Mouse (Mus musculus) kidney, embryonic 14.5 days (tissue): Measurements from ENCODE around the gene Nck1. TPM values are rescaled to one million over a fixed set of nuclear protein-coding genes. Genes with fewer than 3 reads are reported as not detected.

Experiments used
- ATAC-seq: fragments of 200-750 bp; cut with Nextera tagmentation; 2 replicates; pipeline ENCODE4 v1.8.0; 2017; ENCODE audit warnings: moderate number of reproducible peaks, mild to moderate bottlenecking, moderate TSS enrichment, moderate library complexity; ENCODE audit not compliant: low FRiP score, low TSS enrichment
- H3K27ac ChIP-seq: fragments of 300-500 bp; sonication (generic); 2 replicates; pipeline ENCODE4 v1.5.1; 2014; ENCODE audit warnings: low read depth, mild to moderate bottlenecking, low read length, moderate library complexity, mixed read lengths
- H3K27me3 ChIP-seq: fragments of 300-500 bp; sonication (generic); 2 replicates; pipeline ENCODE4 v1.6.1; 2014; ENCODE audit warnings: mild to moderate bottlenecking, low read length; ENCODE audit not compliant: control insufficient read depth, insufficient read depth
- H3K36me3 ChIP-seq: fragments of 300-500 bp; sonication (generic); 2 replicates; pipeline ENCODE4 v1.6.1; 2014; ENCODE audit warnings: low read length, mixed read lengths; ENCODE audit not compliant: control insufficient read depth, insufficient read depth
- H3K4me1 ChIP-seq: fragments of 300-500 bp; sonication (generic); 2 replicates; pipeline ENCODE4 v1.6.1; 2014; ENCODE audit warnings: low read length, mixed read lengths; ENCODE audit not compliant: control insufficient read depth, insufficient read depth
- H3K4me2 ChIP-seq: fragments of 300-500 bp; sonication (generic); replicated peaks from 2 replicates; pipeline ENCODE4 v1.6.1; 2014; ENCODE audit warnings: low read depth, mild to moderate bottlenecking, low read length
- H3K4me3 ChIP-seq: fragments of 300-500 bp; sonication (generic); 2 replicates; pipeline ENCODE4 v1.5.1; 2014; ENCODE audit warnings: mild to moderate bottlenecking, low read length
- H3K9ac ChIP-seq: fragments of 300-500 bp; sonication (generic); 2 replicates; pipeline ENCODE4 v1.6.1; 2014; ENCODE audit warnings: low read depth, mild to moderate bottlenecking, low read length, moderate library complexity
- H3K9me3 ChIP-seq: fragments of 300-500 bp; sonication (generic); 2 replicates; pipeline ENCODE4 v1.6.1; 2016; ENCODE audit warnings: low read length; ENCODE audit not compliant: control insufficient read depth
- WGBS: fragments of 180-500 bp; shearing (Covaris S2); extraction: QIAGEN DNeasy Blood & Tissue Kit; methylation state at CpG from one replicate; pipeline ENCODE4 v1.1.7; 2014; 5-methylcytosine and 5-hydroxymethylcytosine counted together
- polyA plus RNA-seq: library from polyadenylated mRNA; unstranded; fragments of >200 nt; fragmentation: Nextera tagmentation; extraction: Ambion mirVana; gene quantifications from 2 replicates; pipeline ENCODE4 v1.2.1, GENCODE M21; 2014

The Nck1 gene
- polyA plus RNA-seq = 71.4 and 82.9 TPM in 2 replicates

GRCm38 (mm10) chr9:100545715-100546593, at the start of gene Nck1:
Gene Nck1, minus strand, starts transcription at chr9:100546134.
- peak within 1 kb of the TSS; percentile 95 for H3K9ac ChIP-seq
- no peaks in the 10 kb centered on the region for H3K27me3 ChIP-seq
- H3K27ac ChIP-seq = peak within 1 kb of the TSS; percentile 90
- no peaks in the 10 kb centered on the region for H3K36me3 ChIP-seq
- peak; percentile 100 for ATAC-seq
- peak within 1 kb of the TSS; percentile 79 for H3K4me2 ChIP-seq
- peaks cover 13% of the 10 kb centered on the region; the same call in 1 of the 2 replicates for H3K4me1 ChIP-seq
- peak within 1 kb of the TSS; percentile 94 for H3K4me3 ChIP-seq
- peaks cover 5% of the 10 kb centered on the region for H3K9me3 ChIP-seq
- under 1% methylated on average over 90 of the region's 93 CpGs for WGBS

- WGBS = 72% methylated on average over 4 of the region's 4 CpGs
- no peaks in the 10 kb centered on the region for H3K27me3 ChIP-seq
- no peaks in the 10 kb centered on the region for H3K9me3 ChIP-seq
- H3K4me2 ChIP-seq = no peak overlapping the region
- no peaks in the 10 kb centered on the region for H3K36me3 ChIP-seq
- no peak overlapping the region for H3K27ac ChIP-seq
- H3K4me3 ChIP-seq = no peak overlapping the region
- H3K9ac ChIP-seq = no peak overlapping the region
- no peak for ATAC-seq
- H3K4me1 ChIP-seq = no peaks in the 10 kb centered on the region
These were observed 44.5 kb upstream of the Nck1 start for GRCm38 (mm10) chr9:100590462-100590861.

GRCm38 (mm10) chr9:100584031-100584430, 38.1 kb upstream of the Nck1 start:
- peak overlapping the region; percentile 81 for H3K27ac ChIP-seq
- H3K4me1 ChIP-seq = peaks cover 8% of the 10 kb centered on the region; the same call in 1 of the 2 replicates
- H3K36me3 ChIP-seq = no peaks in the 10 kb centered on the region
- 65% methylated on average over 4 of the region's 4 CpGs for WGBS
- ATAC-seq = no peak
- no peak overlapping the region for H3K4me2 ChIP-seq
- H3K9me3 ChIP-seq = no peaks in the 10 kb centered on the region
- no peak overlapping the region for H3K9ac ChIP-seq
- H3K27me3 ChIP-seq = no peaks in the 10 kb centered on the region
- no peak overlapping the region for H3K4me3 ChIP-seq

GRCm38 (mm10) chr9:100582883-100583575, 37.1 kb upstream of the Nck1 start:
- no peaks in the 10 kb centered on the region for H3K27me3 ChIP-seq
- 60% methylated on average over 13 of the region's 13 CpGs for WGBS
- peaks cover 8% of the 10 kb centered on the region; the same call in 1 of the 2 replicates for H3K4me1 ChIP-seq
- no peaks in the 10 kb centered on the region for H3K9me3 ChIP-seq
- no peaks in the 10 kb centered on the region for H3K36me3 ChIP-seq
- ATAC-seq = peak; percentile 83; the same call in 1 of the 2 replicates
- peak overlapping the region; percentile 81 for H3K27ac ChIP-seq
- no peak overlapping the region for H3K9ac ChIP-seq
- H3K4me3 ChIP-seq = no peak overlapping the region
- H3K4me2 ChIP-seq = 0 out of 2 replicates have a peak overlapping the region, but pooled peaks have one; percentile 5

GRCm38 (mm10) chr9:100581543-100582492, 35.9 kb upstream of the Nck1 start:
- H3K4me2 ChIP-seq = no peak overlapping the region

GRCm38 (mm10) chr9:100580196-100580740, 34.3 kb upstream of the Nck1 start:
- H3K27me3 ChIP-seq = no peaks in the 10 kb centered on the region
- H3K27ac ChIP-seq = no peak overlapping the region
- H3K9ac ChIP-seq = no peak overlapping the region
- ATAC-seq = no peak
- no peaks in the 10 kb centered on the region for H3K9me3 ChIP-seq
- H3K4me2 ChIP-seq = no peak overlapping the region
- 85% methylated on average over 20 of the region's 20 CpGs for WGBS
- H3K4me3 ChIP-seq = no peak overlapping the region
- no peaks in the 10 kb centered on the region for H3K36me3 ChIP-seq
- peaks cover 8% of the 10 kb centered on the region; the same call in 1 of the 2 replicates for H3K4me1 ChIP-seq

More at GRCm38 (mm10) chr9:100581543-100582492, 35.9 kb upstream of the Nck1 start:
- H3K36me3 ChIP-seq = no peaks in the 10 kb centered on the region
- H3K9me3 ChIP-seq = no peaks in the 10 kb centered on the region
- WGBS = 45% methylated on average over 13 of the region's 13 CpGs
- H3K4me3 ChIP-seq = no peak overlapping the region
- H3K27me3 ChIP-seq = no peaks in the 10 kb centered on the region
- peak; percentile 70 for ATAC-seq
- H3K9ac ChIP-seq = no peak overlapping the region
- H3K4me1 ChIP-seq = peaks cover 8% of the 10 kb centered on the region; the same call in 1 of the 2 replicates
- H3K27ac ChIP-seq = peak overlapping the region; percentile 2; the same call in 1 of the 2 replicates

GRCm38 (mm10) chr9:100573942-100574341, 28.0 kb upstream of the Nck1 start:
- ATAC-seq = no peak

GRCm38 (mm10) chr9:100573300-100573699, 27.4 kb upstream of the Nck1 start:
- Histone ChIP-seq H3K4me3 (no peak overlapping the region), H3K27ac (no peak overlapping the region), H3K4me1 (no peaks in the 10 kb centered on the region), H3K4me2 (no peak overlapping the region), H3K9ac (no peak overlapping the region), H3K36me3 (no peaks in the 10 kb centered on the region), H3K9me3 (no peaks in the 10 kb centered on the region), H3K27me3 (no peaks in the 10 kb centered on the region)
- WGBS = 82% methylated on average over 2 of the region's 2 CpGs
- no peak for ATAC-seq

More at GRCm38 (mm10) chr9:100573942-100574341, 28.0 kb upstream of the Nck1 start:
- no peaks in the 10 kb centered on the region for H3K9me3 ChIP-seq
- WGBS = 57% methylated on average over 5 of the region's 5 CpGs
- H3K27me3 ChIP-seq = no peaks in the 10 kb centered on the region
- no peaks in the 10 kb centered on the region for H3K36me3 ChIP-seq
- H3K4me3 ChIP-seq = no peak overlapping the region
- H3K9ac ChIP-seq = no peak overlapping the region
- no peak overlapping the region for H3K4me2 ChIP-seq
- H3K27ac ChIP-seq = no peak overlapping the region
- H3K4me1 ChIP-seq = no peaks in the 10 kb centered on the region
